Mouse (Mus musculus): ENCODE measurements around the gene Arid3a. TPM values are rescaled to one million over a fixed set of nuclear protein-coding genes. Genes with fewer than 3 reads are reported as not detected.

Arid3a gene
- polyA plus RNA-seq, 1 experiment from 2014 or later, result 14.0 TPM

DNA sequence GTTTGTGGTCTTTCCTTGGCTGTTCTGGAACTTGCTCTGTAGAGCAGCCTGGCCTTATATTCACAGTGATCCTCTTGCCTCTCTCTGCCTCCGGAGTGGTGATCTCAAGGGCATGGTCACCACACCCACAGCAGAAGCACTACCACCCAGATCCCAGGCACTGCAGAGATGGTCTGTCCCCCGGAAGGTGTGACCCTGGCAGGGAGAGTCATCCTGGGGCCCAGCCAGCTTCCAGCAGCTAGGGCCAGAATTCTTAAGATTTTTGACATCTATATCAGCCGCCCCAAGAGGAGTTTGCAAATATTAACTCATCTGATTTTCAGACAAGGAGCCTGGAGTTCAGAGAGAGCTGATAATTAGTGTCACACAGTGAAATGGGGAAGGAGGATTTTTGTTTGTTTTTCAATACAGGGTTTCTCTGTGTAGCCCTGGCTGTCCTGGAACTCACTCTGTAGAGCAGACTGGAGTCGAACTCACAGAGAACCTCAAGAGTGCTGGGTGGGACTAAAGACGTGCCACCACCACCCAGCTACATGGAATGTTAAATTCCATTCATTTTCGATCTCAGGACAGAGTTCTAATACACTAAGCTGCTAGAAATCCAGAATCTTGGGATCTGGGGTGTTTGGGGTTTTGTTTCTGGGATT is 59.5 kb downstream of the Arid3a start:
- no peak for ATAC-seq (ENCODE audit: insufficient number of reproducible peaks, insufficient read depth, low FRiP score, low read depth)
- peaks cover 3% of the 10 kb centered on the region; the same call in 1 of the 2 replicates for H3K9me3 ChIP-seq (ENCODE audit: control insufficient read depth, low read depth, low read length)
- peak overlapping the region; percentile 37; the same call in 1 of the 2 replicates for H3K9ac ChIP-seq (replicated peaks; ENCODE audit: low read depth, low read length)
- H3K36me3 ChIP-seq (ENCODE audit: control insufficient read depth, insufficient read depth, low read length), result no peaks in the 10 kb centered on the region; the same call in 1 of the 2 replicates
- no peaks in the 10 kb centered on the region for H3K27me3 ChIP-seq (ENCODE audit: control insufficient read depth, insufficient read depth, low read length)
- H3K4me1 ChIP-seq (ENCODE audit: control insufficient read depth, insufficient read depth, low read length), result peaks cover 44% of the 10 kb centered on the region
- H3K27ac ChIP-seq (ENCODE audit: low read length), result peak overlapping the region; percentile 98
- 26% methylated on average over 6 of the region's 6 CpGs for WGBS
- H3K4me2 ChIP-seq (replicated peaks; ENCODE audit: low read depth, low read length), result peak overlapping the region; percentile 53
- H3K4me3 ChIP-seq (ENCODE audit: low read depth, low read length), result peak overlapping the region; percentile 75

- Histone ChIP-seq H3K4me2 (replicated peaks; ENCODE audit: low read depth, low read length) (peak overlapping the region; percentile 53), H3K9ac (replicated peaks; ENCODE audit: low read depth, low read length) (no peak overlapping the region), H3K27ac (ENCODE audit: low read length) (peak overlapping the region; percentile 98), H3K9me3 (ENCODE audit: control insufficient read depth, low read depth, low read length) (peaks cover 7% of the 10 kb centered on the region; the same call in 1 of the 2 replicates), H3K27me3 (ENCODE audit: control insufficient read depth, insufficient read depth, low read length) (no peaks in the 10 kb centered on the region), H3K4me3 (ENCODE audit: low read depth, low read length) (peak overlapping the region; percentile 76; the same call in 1 of the 2 replicates), H3K4me1 (ENCODE audit: control insufficient read depth, insufficient read depth, low read length) (peaks cover 44% of the 10 kb centered on the region), H3K36me3 (ENCODE audit: control insufficient read depth, insufficient read depth, low read length) (peaks cover 5% of the 10 kb centered on the region; the same call in 1 of the 2 replicates)
- WGBS, result 4% methylated on average over 11 of the region's 11 CpGs
- no peak for ATAC-seq (ENCODE audit: insufficient number of reproducible peaks, insufficient read depth, low FRiP score, low read depth)
Measured at GRCm38 (mm10) chr10:79986963-79987362, 60.1 kb downstream of the Arid3a start.

- ATAC-seq (ENCODE audit: insufficient number of reproducible peaks, insufficient read depth, low FRiP score, low read depth), result no peak
- Histone ChIP-seq H3K9me3 (ENCODE audit: control insufficient read depth, low read depth, low read length) (peaks cover 7% of the 10 kb centered on the region; the same call in 1 of the 2 replicates), H3K4me2 (replicated peaks; ENCODE audit: low read depth, low read length) (peak overlapping the region; percentile 53), H3K27me3 (ENCODE audit: control insufficient read depth, insufficient read depth, low read length) (no peaks in the 10 kb centered on the region), H3K9ac (replicated peaks; ENCODE audit: low read depth, low read length) (peak overlapping the region; percentile 85), H3K27ac (ENCODE audit: low read length) (peak overlapping the region; percentile 98), H3K4me1 (ENCODE audit: control insufficient read depth, insufficient read depth, low read length) (peaks cover 37% of the 10 kb centered on the region), H3K4me3 (ENCODE audit: low read depth, low read length) (peak overlapping the region; percentile 76), H3K36me3 (ENCODE audit: control insufficient read depth, insufficient read depth, low read length) (peaks cover 11% of the 10 kb centered on the region; the same call in 1 of the 2 replicates)
- WGBS, result 9% methylated on average over 27 of the region's 27 CpGs
Measured at GRCm38 (mm10) chr10:79987771-79988505, 61.1 kb downstream of the Arid3a start.

DNA sequence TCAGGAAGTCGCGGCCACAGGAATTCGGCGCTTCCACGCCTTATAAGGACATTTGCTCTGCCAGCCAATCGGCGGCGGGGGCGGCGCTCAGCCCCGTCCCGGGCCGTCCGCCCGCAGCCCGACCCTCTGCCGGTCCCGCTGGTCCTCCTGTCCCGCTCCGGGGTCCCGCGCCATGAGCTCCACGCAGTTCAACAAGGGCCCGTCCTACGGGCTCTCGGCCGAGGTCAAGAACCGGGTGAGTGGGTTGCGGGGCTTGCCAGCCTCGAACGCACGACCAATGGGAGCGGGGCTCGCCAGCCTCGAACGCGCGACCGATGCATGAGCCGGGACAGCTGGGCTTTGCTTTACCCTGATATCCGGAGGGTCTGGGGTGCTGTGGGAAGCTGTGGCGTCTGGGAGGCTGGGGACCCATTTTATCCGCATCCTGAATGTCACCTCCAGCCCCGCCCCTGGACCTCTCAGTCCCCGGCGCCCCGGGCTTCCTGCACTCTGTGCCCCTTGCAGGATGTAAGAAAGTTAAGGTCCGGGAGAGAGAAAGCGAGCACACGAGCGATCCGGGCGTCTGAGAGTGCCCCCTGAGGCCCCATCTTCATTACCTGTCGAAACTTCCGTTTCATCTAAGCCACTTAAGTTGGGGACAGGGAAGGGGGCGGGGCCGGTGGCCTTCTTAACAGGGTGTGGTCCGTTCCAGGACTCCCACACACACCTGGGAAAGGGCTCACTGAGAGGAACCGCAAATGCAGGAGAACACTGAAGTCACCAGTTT is 61.8 kb downstream of the Arid3a start, which contains the start of gene Cnn2:
Gene Cnn2 (plus strand): TSS at position 79 of the 766 bp plus-strand sequence.
- Histone ChIP-seq H3K27me3 (ENCODE audit: control insufficient read depth, insufficient read depth, low read length) (no peaks in the 10 kb centered on the region), H3K36me3 (ENCODE audit: control insufficient read depth, insufficient read depth, low read length) (peaks cover 18% of the 10 kb centered on the region), H3K4me3 (ENCODE audit: low read depth, low read length) (peak within 1 kb of the TSS; percentile 76), H3K27ac (ENCODE audit: low read length) (peak within 1 kb of the TSS; percentile 98), H3K9ac (replicated peaks; ENCODE audit: low read depth, low read length) (peak within 1 kb of the TSS; percentile 85), H3K4me1 (ENCODE audit: control insufficient read depth, insufficient read depth, low read length) (peaks cover 32% of the 10 kb centered on the region), H3K4me2 (replicated peaks; ENCODE audit: low read depth, low read length) (peak within 1 kb of the TSS; percentile 53), H3K9me3 (ENCODE audit: control insufficient read depth, low read depth, low read length) (peaks cover 7% of the 10 kb centered on the region; the same call in 1 of the 2 replicates)
- peak; percentile 26; the same call in 1 of the 2 replicates for ATAC-seq (ENCODE audit: insufficient number of reproducible peaks, insufficient read depth, low FRiP score, low read depth)
- under 1% methylated on average over 57 of the region's 59 CpGs for WGBS

DNA sequence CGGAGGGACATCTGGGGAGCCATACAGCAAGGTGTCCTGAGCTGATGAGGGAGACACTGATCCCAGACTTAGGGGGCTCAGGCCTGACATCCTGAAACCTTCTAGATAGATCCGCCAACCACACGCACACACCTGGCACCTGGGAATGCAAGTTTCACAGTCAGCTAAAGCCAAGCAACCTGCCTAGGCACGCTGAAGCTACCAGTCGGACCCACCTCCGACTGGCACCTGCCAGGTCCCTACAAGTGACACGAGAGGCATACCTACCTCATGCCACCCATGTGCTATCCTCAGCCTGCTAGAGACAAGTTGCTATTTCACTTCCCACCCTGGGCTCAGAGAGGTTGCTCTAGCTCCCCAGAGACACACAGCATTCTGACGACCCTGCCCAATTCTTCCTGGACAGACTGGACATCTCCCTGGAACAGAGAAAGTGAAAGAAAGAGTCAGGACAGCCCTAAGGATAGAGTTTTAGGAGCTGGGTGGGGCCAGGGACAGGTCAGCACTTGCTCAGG is 62.5 kb downstream of the Arid3a start:
- Histone ChIP-seq H3K9ac (replicated peaks; ENCODE audit: low read depth, low read length) (peak overlapping the region; percentile 85), H3K4me2 (replicated peaks; ENCODE audit: low read depth, low read length) (peak overlapping the region; percentile 53), H3K9me3 (ENCODE audit: control insufficient read depth, low read depth, low read length) (peaks cover 7% of the 10 kb centered on the region; the same call in 1 of the 2 replicates), H3K27ac (ENCODE audit: low read length) (peak overlapping the region; percentile 98), H3K4me3 (ENCODE audit: low read depth, low read length) (peak overlapping the region; percentile 76), H3K4me1 (ENCODE audit: control insufficient read depth, insufficient read depth, low read length) (peaks cover 32% of the 10 kb centered on the region), H3K27me3 (ENCODE audit: control insufficient read depth, insufficient read depth, low read length) (no peaks in the 10 kb centered on the region), H3K36me3 (ENCODE audit: control insufficient read depth, insufficient read depth, low read length) (peaks cover 22% of the 10 kb centered on the region)
- ATAC-seq (ENCODE audit: insufficient number of reproducible peaks, insufficient read depth, low FRiP score, low read depth), result no peak
- WGBS, result 21% methylated on average over 8 of the region's 8 CpGs

- peaks cover 32% of the 10 kb centered on the region for H3K4me1 ChIP-seq (ENCODE audit: control insufficient read depth, insufficient read depth, low read length)
Measured at GRCm38 (mm10) chr10:79989870-79990269, 63.0 kb downstream of the Arid3a start.

GRCm38 (mm10) chr10:79991099-79991498 is 64.3 kb downstream of the Arid3a start:
- Histone ChIP-seq H3K36me3 (ENCODE audit: control insufficient read depth, insufficient read depth, low read length) (peaks cover 32% of the 10 kb centered on the region), H3K4me1 (ENCODE audit: control insufficient read depth, insufficient read depth, low read length) (peaks cover 27% of the 10 kb centered on the region)

More at GRCm38 (mm10) chr10:79989870-79990269, 63.0 kb downstream of the Arid3a start:
- Histone ChIP-seq H3K4me2 (replicated peaks; ENCODE audit: low read depth, low read length) (peak overlapping the region; percentile 53), H3K36me3 (ENCODE audit: control insufficient read depth, insufficient read depth, low read length) (peaks cover 27% of the 10 kb centered on the region), H3K27me3 (ENCODE audit: control insufficient read depth, insufficient read depth, low read length) (no peaks in the 10 kb centered on the region), H3K9ac (replicated peaks; ENCODE audit: low read depth, low read length) (peak overlapping the region; percentile 85), H3K27ac (ENCODE audit: low read length) (peak overlapping the region; percentile 98; the same call in 1 of the 2 replicates), H3K4me3 (ENCODE audit: low read depth, low read length) (peak overlapping the region; percentile 76), H3K9me3 (ENCODE audit: control insufficient read depth, low read depth, low read length) (peaks cover 7% of the 10 kb centered on the region; the same call in 1 of the 2 replicates)
- 20% methylated on average over 15 of the region's 15 CpGs for WGBS
- no peak for ATAC-seq (ENCODE audit: insufficient number of reproducible peaks, insufficient read depth, low FRiP score, low read depth)

More at GRCm38 (mm10) chr10:79991099-79991498, 64.3 kb downstream of the Arid3a start:
- Histone ChIP-seq H3K4me3 (ENCODE audit: low read depth, low read length) (peak overlapping the region; percentile 76; the same call in 1 of the 2 replicates), H3K4me2 (replicated peaks; ENCODE audit: low read depth, low read length) (peak overlapping the region; percentile 29), H3K9me3 (ENCODE audit: control insufficient read depth, low read depth, low read length) (peaks cover 7% of the 10 kb centered on the region; the same call in 1 of the 2 replicates), H3K27ac (ENCODE audit: low read length) (no peak overlapping the region), H3K9ac (replicated peaks; ENCODE audit: low read depth, low read length) (no peak overlapping the region), H3K27me3 (ENCODE audit: control insufficient read depth, insufficient read depth, low read length) (no peaks in the 10 kb centered on the region)
- ATAC-seq (ENCODE audit: insufficient number of reproducible peaks, insufficient read depth, low FRiP score, low read depth), result no peak
- 70% methylated on average over 12 of the region's 12 CpGs for WGBS

Data from stomach, embryonic 14.5 days (tissue).